Mouse (Mus musculus): ENCODE measurements around the gene Thbs4.

DNA sequence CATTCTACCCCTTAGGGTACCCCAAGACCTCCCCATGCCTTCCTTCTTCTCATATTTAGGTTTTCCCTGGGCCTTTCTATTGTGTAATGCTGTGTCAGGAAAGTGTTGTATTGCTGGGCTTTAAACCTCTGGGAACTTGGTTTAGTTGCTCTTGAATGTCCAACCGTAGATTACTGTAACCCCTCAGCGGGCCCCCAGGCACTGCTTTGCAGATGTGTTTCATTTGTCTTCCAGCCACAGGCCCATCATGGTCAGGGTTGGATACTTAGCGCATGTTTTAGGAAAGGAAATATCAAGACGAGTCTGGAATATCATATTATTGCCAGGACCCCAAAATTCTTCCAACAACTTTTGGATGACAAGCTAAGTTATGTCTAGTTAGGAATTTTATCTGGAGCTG lies 73.6 kb downstream of the Thbs4 start:
- TF ChIP-seq CTCF (IDR thresholded peaks at IDR 0.05; ENCODE audit: low read depth, low read length) = no peak
- TF ChIP-seq EP300 (IDR thresholded peaks at IDR 0.05; ENCODE audit: insufficient read depth, low read depth, low read length) = no peak
